Mouse (Mus musculus) forebrain, embryonic 12.5 days (tissue): ENCODE measurements around the gene Pan3. TPM values are rescaled to one million over a fixed set of nuclear protein-coding genes. Genes with fewer than 3 reads are reported as not detected.

Experiments used
- ATAC-seq: fragments of 200-750 bp; cut with Nextera tagmentation; 2 replicates; pipeline ENCODE4 v1.8.0; 2017; ENCODE audit warnings: moderate TSS enrichment; ENCODE audit not compliant: low FRiP score
- H3K27ac ChIP-seq: fragments of 300-500 bp; sonication (generic); 2 replicates; pipeline ENCODE4 v1.5.1; 2016; ENCODE audit warnings: mild to moderate bottlenecking
- H3K27me3 ChIP-seq: fragments of 300-500 bp; sonication (generic); 2 replicates; pipeline ENCODE4 v1.6.1; 2016; ENCODE audit warnings: mild to moderate bottlenecking
- H3K36me3 ChIP-seq: fragments of 300-500 bp; sonication (generic); replicated peaks from 2 replicates; pipeline ENCODE4 v1.6.1; 2016; ENCODE audit warnings: mild to moderate bottlenecking
- H3K4me1 ChIP-seq: fragments of 300-500 bp; sonication (generic); 2 replicates; pipeline ENCODE4 v1.6.1; 2016
- H3K4me2 ChIP-seq: fragments of 300-500 bp; sonication (generic); 2 replicates; pipeline ENCODE4 v1.6.1; 2016; ENCODE audit warnings: mild to moderate bottlenecking, moderate library complexity
- H3K4me3 ChIP-seq: fragments of 300-500 bp; sonication (generic); replicated peaks from 2 replicates; pipeline ENCODE4 v1.5.1; 2016; ENCODE audit warnings: mild to moderate bottlenecking
- H3K9ac ChIP-seq: fragments of 300-500 bp; sonication (generic); 2 replicates; pipeline ENCODE4 v1.6.1; 2016; ENCODE audit warnings: mild to moderate bottlenecking
- H3K9me3 ChIP-seq: fragments of 300-500 bp; sonication (generic); 2 replicates; pipeline ENCODE4 v1.6.1; 2016
- WGBS: fragments of 180-500 bp; shearing (Covaris S2); methylation state at CpG from one replicate; pipeline ENCODE4 v1.1.7; 2016; 5-methylcytosine and 5-hydroxymethylcytosine counted together
- polyA plus RNA-seq: library from polyadenylated mRNA; unstranded; fragments of >200 nt; fragmentation: Nextera tagmentation; extraction: Ambion mirVana; gene quantifications from 2 replicates; pipeline ENCODE4 v1.2.1, GENCODE M21; 2016

Pan3 gene
- polyA plus RNA-seq = 43.4 and 55.1 TPM in 2 replicates

GRCm38 (mm10) chr5:147429535-147430305 lies at the start of gene Pan3:
Gene Pan3 (plus strand): TSS chr5:147430161.
- 0 out of 2 replicates have a peak, but pooled peaks cover 2% of the 10 kb centered on the region for H3K27me3 ChIP-seq
- H3K27ac ChIP-seq = peak within 1 kb of the TSS; percentile 99
- peak within 1 kb of the TSS; percentile 81 for H3K4me2 ChIP-seq
- H3K4me1 ChIP-seq = peaks cover 29% of the 10 kb centered on the region
- no peaks in the 10 kb centered on the region for H3K36me3 ChIP-seq
- H3K4me3 ChIP-seq = peak within 1 kb of the TSS; percentile 99
- H3K9me3 ChIP-seq = no peaks in the 10 kb centered on the region
- peak; percentile 91 for ATAC-seq
- WGBS = 1% methylated on average over 49 of the region's 51 CpGs
- peak within 1 kb of the TSS; percentile 98 for H3K9ac ChIP-seq

- Histone ChIP-seq H3K9me3 (no peaks in the 10 kb centered on the region), H3K4me2 (no peak overlapping the region), H3K4me3 (no peak overlapping the region), H3K36me3 (no peaks in the 10 kb centered on the region), H3K27ac (no peak overlapping the region), H3K4me1 (no peaks in the 10 kb centered on the region), H3K27me3 (no peaks in the 10 kb centered on the region), H3K9ac (no peak overlapping the region)
- ATAC-seq = no peak
- WGBS = 90% methylated on average over 10 of the region's 10 CpGs
Observed at GRCm38 (mm10) chr5:147381396-147381795, 48.6 kb upstream of the Pan3 start.

- Histone ChIP-seq H3K4me2 (no peak overlapping the region), H3K9me3 (no peaks in the 10 kb centered on the region), H3K4me1 (no peaks in the 10 kb centered on the region), H3K27ac (no peak overlapping the region), H3K27me3 (no peaks in the 10 kb centered on the region), H3K4me3 (no peak overlapping the region), H3K9ac (no peak overlapping the region), H3K36me3 (no peaks in the 10 kb centered on the region)
- no peak for ATAC-seq
- 89% methylated on average over 13 of the region's 13 CpGs for WGBS
Observed at GRCm38 (mm10) chr5:147386865-147387264, 43.1 kb upstream of the Pan3 start.

- H3K9ac ChIP-seq = no peak overlapping the region
- no peaks in the 10 kb centered on the region for H3K27me3 ChIP-seq
- no peak for ATAC-seq
- H3K27ac ChIP-seq = no peak overlapping the region
- WGBS = 84% methylated on average over 9 of the region's 9 CpGs
- H3K4me2 ChIP-seq = no peak overlapping the region
- no peaks in the 10 kb centered on the region for H3K36me3 ChIP-seq
- no peak overlapping the region for H3K4me3 ChIP-seq
- no peaks in the 10 kb centered on the region for H3K9me3 ChIP-seq
- no peaks in the 10 kb centered on the region for H3K4me1 ChIP-seq
Observed at GRCm38 (mm10) chr5:147388376-147389008, 41.5 kb upstream of the Pan3 start.

GRCm38 (mm10) chr5:147389052-147389451 lies 40.9 kb upstream of the Pan3 start:
- Histone ChIP-seq H3K27me3 (no peaks in the 10 kb centered on the region), H3K4me2 (no peak overlapping the region), H3K4me1 (no peaks in the 10 kb centered on the region), H3K4me3 (no peak overlapping the region), H3K9ac (no peak overlapping the region), H3K9me3 (no peaks in the 10 kb centered on the region), H3K27ac (no peak overlapping the region), H3K36me3 (no peaks in the 10 kb centered on the region)
- ATAC-seq = no peak
- WGBS = 85% methylated on average over 5 of the region's 5 CpGs

- Histone ChIP-seq H3K27me3 (no peaks in the 10 kb centered on the region), H3K4me3 (no peak overlapping the region), H3K4me2 (no peak overlapping the region), H3K36me3 (no peaks in the 10 kb centered on the region), H3K9me3 (no peaks in the 10 kb centered on the region), H3K27ac (no peak overlapping the region), H3K9ac (no peak overlapping the region), H3K4me1 (no peaks in the 10 kb centered on the region)
- 70% methylated on average over 2 of the region's 2 CpGs for WGBS
- no peak for ATAC-seq
Observed at GRCm38 (mm10) chr5:147390772-147391171, 39.2 kb upstream of the Pan3 start.

GRCm38 (mm10) chr5:147392667-147393213 lies 37.2 kb upstream of the Pan3 start:
- no peak overlapping the region for H3K4me2 ChIP-seq
- peaks cover 4% of the 10 kb centered on the region for H3K27me3 ChIP-seq
- H3K36me3 ChIP-seq = no peaks in the 10 kb centered on the region
- ATAC-seq = no peak
- no peaks in the 10 kb centered on the region for H3K4me1 ChIP-seq
- H3K9me3 ChIP-seq = no peaks in the 10 kb centered on the region
- H3K9ac ChIP-seq = no peak overlapping the region
- H3K4me3 ChIP-seq = no peak overlapping the region
- no peak overlapping the region for H3K27ac ChIP-seq
- WGBS = 83% methylated on average over 12 of the region's 12 CpGs

GRCm38 (mm10) chr5:147395050-147395449 lies 34.9 kb upstream of the Pan3 start:
- Histone ChIP-seq H3K4me3 (no peak overlapping the region), H3K9me3 (no peaks in the 10 kb centered on the region), H3K36me3 (no peaks in the 10 kb centered on the region), H3K9ac (no peak overlapping the region), H3K27ac (no peak overlapping the region), H3K4me1 (peaks cover 3% of the 10 kb centered on the region; the same call in 1 of the 2 replicates), H3K4me2 (no peak overlapping the region), H3K27me3 (peaks cover 27% of the 10 kb centered on the region)
- ATAC-seq = no peak
- WGBS = 29% methylated on average over 1 of the region's 1 CpGs

- peaks cover 54% of the 10 kb centered on the region for H3K27me3 ChIP-seq
- ATAC-seq = peak; percentile 67; the same call in 1 of the 2 replicates
- no peak within 1 kb of the TSS for H3K27ac ChIP-seq
- H3K9ac ChIP-seq = peak within 1 kb of the TSS; percentile 25; the same call in 1 of the 2 replicates
- H3K36me3 ChIP-seq = no peaks in the 10 kb centered on the region
- H3K4me2 ChIP-seq = peak within 1 kb of the TSS; percentile 76
- 1% methylated on average over 56 of the region's 56 CpGs for WGBS
- H3K9me3 ChIP-seq = no peaks in the 10 kb centered on the region
- peaks cover 14% of the 10 kb centered on the region; the same call in 1 of the 2 replicates for H3K4me1 ChIP-seq
- peak within 1 kb of the TSS; percentile 44 for H3K4me3 ChIP-seq
Observed at GRCm38 (mm10) chr5:147399843-147400504, 30.0 kb upstream of the Pan3 start, which contains the start of gene Flt3. Gene Flt3 (minus strand): TSS chr5:147400489.

- Histone ChIP-seq H3K4me3 (peak overlapping the region; percentile 44), H3K27me3 (peaks cover 54% of the 10 kb centered on the region), H3K4me2 (peak overlapping the region; percentile 76), H3K9ac (peak overlapping the region; percentile 25; the same call in 1 of the 2 replicates), H3K27ac (no peak overlapping the region), H3K4me1 (peaks cover 14% of the 10 kb centered on the region; the same call in 1 of the 2 replicates), H3K36me3 (no peaks in the 10 kb centered on the region), H3K9me3 (no peaks in the 10 kb centered on the region)
- ATAC-seq = no peak
- 3% methylated on average over 17 of the region's 17 CpGs for WGBS
Observed at GRCm38 (mm10) chr5:147400505-147400979, 29.4 kb upstream of the Pan3 start.

- Histone ChIP-seq H3K27me3 (peaks cover 54% of the 10 kb centered on the region), H3K27ac (no peak overlapping the region), H3K9ac (no peak overlapping the region), H3K4me1 (peaks cover 14% of the 10 kb centered on the region; the same call in 1 of the 2 replicates), H3K36me3 (no peaks in the 10 kb centered on the region), H3K4me2 (peak overlapping the region; percentile 76; the same call in 1 of the 2 replicates), H3K4me3 (no peak overlapping the region; the same call in 1 of the 2 replicates), H3K9me3 (no peaks in the 10 kb centered on the region)
- no peak for ATAC-seq
- WGBS = 32% methylated on average over 11 of the region's 11 CpGs
Observed at GRCm38 (mm10) chr5:147401024-147401423, 28.9 kb upstream of the Pan3 start.

GRCm38 (mm10) chr5:147402505-147402904 lies 27.5 kb upstream of the Pan3 start:
- WGBS = 24% methylated on average over 5 of the region's 5 CpGs

More at GRCm38 (mm10) chr5:147402505-147402904, 27.5 kb upstream of the Pan3 start:
- no peak for ATAC-seq
- Histone ChIP-seq H3K27ac (no peak overlapping the region), H3K4me1 (peaks cover 14% of the 10 kb centered on the region; the same call in 1 of the 2 replicates), H3K36me3 (no peaks in the 10 kb centered on the region), H3K9ac (no peak overlapping the region), H3K27me3 (peaks cover 52% of the 10 kb centered on the region), H3K9me3 (no peaks in the 10 kb centered on the region), H3K4me3 (no peak overlapping the region), H3K4me2 (no peak overlapping the region)
